Mouse (Mus musculus) limb, embryonic 14.5 days (tissue): ENCODE results near the gene Metrn. TPM values are rescaled to one million over a fixed set of nuclear protein-coding genes. Genes with fewer than 3 reads are reported as not detected.

Source experiments
- ATAC-seq: fragments of 200-750 bp; cut with Nextera tagmentation; 2 replicates; pipeline ENCODE4 v1.8.0; 2017; ENCODE audit warnings: low read depth, moderate number of reproducible peaks, moderate TSS enrichment; ENCODE audit not compliant: low FRiP score
- DNase-seq: peaks from one replicate; pipeline ENCODE4 v3.0.0-alpha.2; 2015; ENCODE audit warnings: low spot score
- H3K27ac ChIP-seq: fragments of 300-500 bp; sonication (generic); replicated peaks from 2 replicates; pipeline ENCODE4 v1.5.1; 2014; ENCODE audit warnings: low read depth, mild to moderate bottlenecking, low read length, moderate library complexity, mixed read lengths
- H3K27me3 ChIP-seq: fragments of 300-500 bp; sonication (generic); 2 replicates; pipeline ENCODE4 v1.6.1; 2014; ENCODE audit warnings: low read length, mixed read lengths; ENCODE audit not compliant: control insufficient read depth, insufficient read depth
- H3K36me3 ChIP-seq: fragments of 300-500 bp; sonication (generic); 2 replicates; pipeline ENCODE4 v1.6.1; 2014; ENCODE audit warnings: mild to moderate bottlenecking, low read length, moderate library complexity, mixed read lengths; ENCODE audit not compliant: control insufficient read depth, insufficient read depth
- H3K4me1 ChIP-seq: fragments of 300-500 bp; sonication (generic); 2 replicates; pipeline ENCODE4 v1.6.1; 2014; ENCODE audit warnings: antibody characterized with exemption, low read length, mixed read lengths; ENCODE audit not compliant: control insufficient read depth, insufficient read depth
- H3K4me2 ChIP-seq: fragments of 300-500 bp; sonication (generic); replicated peaks from 2 replicates; pipeline ENCODE4 v1.6.1; 2014; ENCODE audit warnings: low read depth, mild to moderate bottlenecking, low read length, moderate library complexity; ENCODE audit not compliant: severe bottlenecking
- H3K4me3 ChIP-seq: fragments of 300-500 bp; sonication (generic); replicated peaks from 2 replicates; pipeline ENCODE4 v1.5.1; 2014; ENCODE audit warnings: low read length
- H3K9ac ChIP-seq: fragments of 300-500 bp; sonication (generic); 2 replicates; pipeline ENCODE4 v1.6.1; 2014; ENCODE audit warnings: mild to moderate bottlenecking, low read depth, low read length, moderate library complexity; ENCODE audit not compliant: severe bottlenecking
- H3K9me3 ChIP-seq: fragments of 300-500 bp; sonication (generic); 2 replicates; pipeline ENCODE4 v1.6.1; 2016; ENCODE audit warnings: low read length; ENCODE audit not compliant: control insufficient read depth
- POLR2A ChIP-seq: fragments of 200-500 bp; IDR thresholded peaks from 2 replicates; pipeline ENCODE4 v1.8.0; 2012; ENCODE audit warnings: inconsistent platforms, mild to moderate bottlenecking, moderate library complexity, borderline replicate concordance; ENCODE audit not compliant: insufficient read depth, insufficient read length; ENCODE audit errors: extremely low read depth
- WGBS: fragments of 180-500 bp; shearing (Covaris S2); extraction: QIAGEN DNeasy Blood & Tissue Kit; methylation state at CpG from one replicate; pipeline ENCODE4 v1.1.7; 2014; 5-methylcytosine and 5-hydroxymethylcytosine counted together
- polyA plus RNA-seq, 2 experiments: library from polyadenylated mRNA; depleted of rRNA in 1 of 2; stranded (reverse) in 1 of 2; unstranded in 1 of 2; fragments of >200 nt; fragmentation: Nextera tagmentation in 1 of 2; extraction: Ambion mirVana in 1 of 2; gene quantifications; 2 replicates each; pipeline versions ENCODE4 v1.2.1 to v1.2.3; 2012 to 2014

Gene Metrn
- polyA plus RNA-seq, 2 experiments: 10.5 to 83.6 TPM

DNA sequence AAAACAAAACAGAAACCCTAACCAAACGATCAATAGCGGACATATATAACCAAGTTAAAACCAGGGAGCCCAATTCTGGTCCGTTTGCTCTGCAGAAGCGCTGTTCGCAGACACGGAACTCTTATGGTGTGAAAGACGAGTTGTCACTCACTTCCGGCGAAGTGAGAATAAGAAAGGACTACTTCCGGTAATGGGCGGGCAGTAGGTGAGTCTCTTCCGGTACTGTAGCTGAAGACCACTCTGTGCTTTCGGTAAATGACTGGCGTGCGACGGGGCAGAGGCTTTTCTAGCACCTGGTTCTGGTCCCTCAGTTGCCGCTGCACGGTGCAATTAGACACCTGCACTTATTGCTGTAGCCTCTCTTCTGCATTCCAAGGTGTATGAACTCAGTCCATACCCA, 26.5 kb upstream of the Metrn start, which contains the start of gene Wdr24:
Gene Wdr24, plus strand, starts transcription at position 176 of the 400 bp plus-strand sequence.
- Histone ChIP-seq H3K4me1 (peaks cover 15% of the 10 kb centered on the region), H3K9ac (peak within 1 kb of the TSS; percentile 38), H3K4me3 (peak within 1 kb of the TSS; percentile 47), H3K9me3 (no peaks in the 10 kb centered on the region), H3K36me3 (peaks cover 20% of the 10 kb centered on the region), H3K4me2 (peak within 1 kb of the TSS; percentile 71), H3K27ac (no peak within 1 kb of the TSS), H3K27me3 (peaks cover 21% of the 10 kb centered on the region)
- DNase-seq: peak; percentile 94
- peak; percentile 81 for ATAC-seq
- peak; percentile 39; the same call in 1 of the 2 replicates for TF ChIP-seq POLR2A
- WGBS: 0% methylated on average over 18 of the region's 18 CpGs

DNA sequence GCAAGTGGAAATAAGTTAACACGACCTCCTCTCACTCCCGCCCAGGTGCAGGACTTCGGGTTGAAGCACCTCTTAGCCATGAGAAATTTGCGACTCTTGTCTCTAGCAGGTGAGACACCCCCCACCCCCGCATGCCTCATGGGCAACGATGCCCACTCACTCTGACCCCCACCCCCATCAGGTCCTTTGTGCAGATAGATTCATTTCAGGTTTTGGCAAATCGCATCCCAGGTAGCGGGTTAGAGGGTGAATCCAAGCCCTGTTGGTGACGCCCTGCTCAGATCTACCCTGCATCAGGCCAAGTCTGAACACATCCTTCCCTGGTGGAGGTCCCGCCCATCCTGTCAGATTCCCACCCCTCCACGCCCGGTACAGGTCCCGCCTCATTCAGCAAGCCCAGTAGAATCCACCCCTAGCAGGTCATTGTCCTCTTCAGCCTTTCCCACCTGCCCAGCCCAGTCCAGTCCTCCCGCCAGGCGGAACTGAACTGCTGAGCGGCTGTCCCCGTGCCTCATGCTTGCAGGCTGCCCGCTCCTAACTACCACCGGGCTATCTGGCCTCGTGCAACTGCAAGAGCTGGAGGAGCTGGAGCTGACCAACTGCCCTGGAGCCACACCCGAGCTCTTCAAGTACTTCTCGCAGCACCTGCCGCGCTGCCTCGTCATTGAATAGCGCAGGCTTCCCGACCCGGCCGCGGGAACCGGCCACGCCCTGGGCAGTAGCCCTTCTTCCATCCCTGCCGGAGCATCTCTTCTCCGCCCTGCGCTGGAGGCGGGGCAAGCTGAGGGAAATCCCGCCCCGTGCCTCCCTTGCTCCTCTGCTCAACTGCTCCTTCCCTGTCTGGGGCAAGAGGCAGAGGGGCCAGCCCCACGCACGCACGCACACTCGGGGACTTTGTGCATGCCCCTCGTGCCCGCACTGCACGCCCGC, 22.2 kb upstream of the Metrn start:
- peaks cover 35% of the 10 kb centered on the region for H3K27me3 ChIP-seq
- no peak overlapping the region for H3K9ac ChIP-seq
- H3K4me2 ChIP-seq: peak overlapping the region; percentile 28; the same call in 1 of the 2 replicates
- peaks cover 3% of the 10 kb centered on the region for H3K4me1 ChIP-seq
- H3K9me3 ChIP-seq: no peaks in the 10 kb centered on the region
- no peak for DNase-seq
- no peak overlapping the region for H3K4me3 ChIP-seq
- H3K36me3 ChIP-seq: no peaks in the 10 kb centered on the region
- no peak for TF ChIP-seq POLR2A
- 5% methylated on average over 46 of the region's 46 CpGs for WGBS
- no peak overlapping the region for H3K27ac ChIP-seq
- no peak for ATAC-seq

- H3K27me3 ChIP-seq: peaks cover 41% of the 10 kb centered on the region
- 82% methylated on average over 11 of the region's 11 CpGs for whole genome bisulfite sequencing
- no peaks in the 10 kb centered on the region for H3K36me3 ChIP-seq
- 0 out of 2 replicates have a peak, but pooled peaks cover 4% of the 10 kb centered on the region for H3K4me1 ChIP-seq
- H3K9ac ChIP-seq: no peak overlapping the region
- ATAC-seq (no peak), DNase-seq (no peak)
- no peaks in the 10 kb centered on the region for H3K9me3 ChIP-seq
- H3K4me3 ChIP-seq: no peak overlapping the region
- H3K27ac ChIP-seq: no peak overlapping the region
- no peak overlapping the region for H3K4me2 ChIP-seq
- no peak for TF ChIP-seq POLR2A
Observed at GRCm38 (mm10) chr17:25817662-25818061, 20.7 kb upstream of the Metrn start.

DNA sequence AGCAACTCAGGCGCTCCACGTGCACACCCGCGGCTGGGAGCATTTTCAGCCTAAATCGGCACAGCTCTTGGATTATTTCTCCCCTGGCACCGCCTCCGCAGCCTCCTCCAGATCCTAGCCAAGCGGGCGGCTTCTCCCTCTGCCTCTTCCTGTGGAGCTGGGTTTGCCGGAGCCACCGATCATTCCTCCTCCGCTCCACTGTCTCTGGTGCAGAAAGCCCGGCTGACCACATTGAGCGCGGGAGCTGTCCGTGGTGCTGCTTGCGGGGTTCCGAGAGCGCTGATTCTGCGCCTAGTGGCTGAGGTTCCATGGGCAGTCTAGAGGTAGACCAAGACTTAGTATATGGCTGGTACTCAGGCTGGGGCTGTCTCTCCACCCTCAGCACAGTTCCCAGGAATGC, 16.5 kb upstream of the Metrn start:
- peaks cover 38% of the 10 kb centered on the region for H3K27me3 ChIP-seq

GRCm38 (mm10) chr17:25810890-25811289, 14.0 kb upstream of the Metrn start:
- DNase-seq: no peak
- Histone ChIP-seq H3K27me3 (peaks cover 30% of the 10 kb centered on the region), H3K9me3 (no peaks in the 10 kb centered on the region), H3K4me3 (no peak overlapping the region), H3K9ac (no peak overlapping the region), H3K36me3 (no peaks in the 10 kb centered on the region), H3K4me1 (peaks cover 9% of the 10 kb centered on the region), H3K27ac (no peak overlapping the region), H3K4me2 (no peak overlapping the region)
- ATAC-seq: no peak
- WGBS: 66% methylated on average over 4 of the region's 4 CpGs
- TF ChIP-seq POLR2A: no peak

More for the DNA sequence above, 16.5 kb upstream of the Metrn start:
- Histone ChIP-seq H3K4me3 (no peak overlapping the region), H3K9ac (no peak overlapping the region), H3K4me2 (no peak overlapping the region), H3K4me1 (peaks cover 9% of the 10 kb centered on the region), H3K36me3 (no peaks in the 10 kb centered on the region), H3K27ac (no peak overlapping the region), H3K9me3 (no peaks in the 10 kb centered on the region)
- peak; percentile 88 for DNase-seq
- TF ChIP-seq POLR2A: no peak
- peak; percentile 50; the same call in 1 of the 2 replicates for ATAC-seq
- 1% methylated on average over 16 of the region's 20 CpGs for WGBS
